Mouse (Mus musculus) liver, adult 2 months (tissue): ENCODE data around the gene Pkd1l2.

ENCODE experiments used
- CTCF ChIP-seq: fragments of 200-500 bp; IDR thresholded peaks from 2 replicates; pipeline ENCODE4 v1.5.1; 2011; ENCODE audit warnings: low read depth, low read length, control low read depth
- POLR2A ChIP-seq: fragments of 200-500 bp; IDR thresholded peaks from 2 replicates; pipeline ENCODE4 v1.6.1; 2011; ENCODE audit warnings: low read length, control low read depth; ENCODE audit not compliant: insufficient read depth; ENCODE audit errors: extremely low read depth

DNA sequence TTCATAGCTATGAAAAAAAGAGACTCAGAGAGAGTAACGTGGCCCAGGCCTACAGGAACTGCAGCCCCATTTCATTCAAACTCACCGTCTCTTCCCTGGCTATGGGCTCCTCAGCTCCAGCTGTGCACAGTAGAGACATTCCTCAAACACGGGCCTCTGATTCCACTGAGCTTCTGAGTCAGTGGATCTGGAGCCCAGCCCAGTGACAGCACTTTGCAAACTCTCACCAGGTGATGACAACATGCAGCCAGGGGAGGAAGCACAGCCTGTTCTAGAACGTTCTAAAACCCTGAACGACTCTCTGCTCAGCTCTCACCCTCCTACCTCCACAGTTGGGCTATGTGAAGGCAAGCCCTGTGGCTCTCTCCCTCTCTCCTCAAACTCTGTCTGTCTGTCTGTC lies 11.8 kb upstream of the Pkd1l2 start:
- TF ChIP-seq POLR2A: no peak
- no peak for TF ChIP-seq CTCF
